Mouse (Mus musculus): ENCODE measurements around the gene Gm1979. TPM values are rescaled to one million over a fixed set of nuclear protein-coding genes. Genes with fewer than 3 reads are reported as not detected.

The Gm1979 gene
- polyA plus RNA-seq (2017; shearing (Covaris generic)) = not detected

GRCm38 (mm10) chr5:26004698-26005097 is at the start of gene Gm1979:
Gene Gm1979, minus strand, starts transcription at chr5:26004798.

GRCm38 (mm10) chr5:26039458-26039857 is 34.9 kb upstream of the Gm1979 start, which contains the start of gene Speer4a:
Gene Speer4a, minus strand, starts transcription at chr5:26039558.

GRCm38 (mm10) chr5:26022816-26023215 is 18.2 kb upstream of the Gm1979 start, which contains the start of gene Gm5862:
Gene Gm5862, minus strand, starts transcription at chr5:26022916.

GRCm38 (mm10) chr5:25988550-25988949 is 16.0 kb downstream of the Gm1979 start, which contains the start of gene Gm21698:
Gene Gm21698, minus strand, starts transcription at chr5:25988650.

GRCm38 (mm10) chr5:25972563-25972962 is 32.0 kb downstream of the Gm1979 start, which contains the start of gene Gm21680:
Gene Gm21680, minus strand, starts transcription at chr5:25972663.

GRCm38 (mm10) chr5:25954317-25954716 is 50.3 kb downstream of the Gm1979 start, which contains the start of gene Gm21671:
Gene Gm21671, minus strand, starts transcription at chr5:25954417.

Other genes with a start within 250 kb of the Gm1979 start
- 2.7 TPM for gene Actr3b, start 244.8 kb downstream of the Gm1979 start, polyA plus RNA-seq (2017; shearing (Covaris generic))
- gene Gm21663, start 62.4 kb downstream of the Gm1979 start, polyA plus RNA-seq (2017; shearing (Covaris generic)) = not detected
- gene Gm21671, start 50.4 kb downstream of the Gm1979 start, polyA plus RNA-seq (2017; shearing (Covaris generic)) = not detected
- gene Gm21680, start 32.1 kb downstream of the Gm1979 start, polyA plus RNA-seq (2017; shearing (Covaris generic)) = not detected
- not detected for gene Gm21698, start 16.1 kb downstream of the Gm1979 start, polyA plus RNA-seq (2017; shearing (Covaris generic))
- gene Gm5862, start 18.1 kb upstream of the Gm1979 start, polyA plus RNA-seq (2017; shearing (Covaris generic)) = not detected
- gene Speer4a, start 34.8 kb upstream of the Gm1979 start, polyA plus RNA-seq (2017; shearing (Covaris generic)) = not detected
- gene Gm7347, start 53.8 kb upstream of the Gm1979 start, polyA plus RNA-seq (2017; shearing (Covaris generic)) = not detected
- not detected for gene Gm10471, start 84.5 kb upstream of the Gm1979 start, polyA plus RNA-seq (2017; shearing (Covaris generic))
- gene 5031410I06Rik, start 100.6 kb upstream of the Gm1979 start, polyA plus RNA-seq (2017; shearing (Covaris generic)) = not detected
- not detected for gene Gm10220, start 116.6 kb upstream of the Gm1979 start, polyA plus RNA-seq (2017; shearing (Covaris generic))

Measured in CD4-positive, CD25-positive, alpha-beta regulatory T cell (primary cell).